Mouse (Mus musculus) C2C12 (cell line): ENCODE data around the gene Lmx1b. TPM values are rescaled to one million over a fixed set of nuclear protein-coding genes. Genes with fewer than 3 reads are reported as not detected.

Source experiments
- H3K27me3 ChIP-seq: one replicate; pipeline ENCODE4 v1.6.1; 2011; ENCODE audit not compliant: control insufficient read depth, insufficient read depth, insufficient read length
- H3K36me3 ChIP-seq: one replicate; pipeline ENCODE4 v1.6.1; 2011; ENCODE audit not compliant: control insufficient read depth, insufficient read depth
- H3K4me3 ChIP-seq: one replicate; pipeline ENCODE4 v1.5.1; 2011; ENCODE audit warnings: mild to moderate bottlenecking, control low read depth; ENCODE audit not compliant: poor library complexity, insufficient read depth, severe bottlenecking
- H3K79me2 ChIP-seq: one replicate; pipeline ENCODE4 v1.6.1; 2011; ENCODE audit not compliant: control insufficient read depth, insufficient read depth
- H3K79me3 ChIP-seq: one replicate; pipeline ENCODE4 v1.6.1; 2011; ENCODE audit warnings: low read depth, control low read depth
- H3ac ChIP-seq: one replicate; pipeline ENCODE3; 2011; ENCODE audit warnings: low read depth; ENCODE audit not compliant: control insufficient read depth, insufficient read length
- CEBPB ChIP-seq: IDR thresholded peaks from one replicate; pipeline ENCODE4 v1.6.1; 2011; ENCODE audit warnings: low read depth, mild to moderate bottlenecking, control low read depth, moderate library complexity
- CTCF ChIP-seq: IDR thresholded peaks from one replicate; pipeline ENCODE4 v1.5.1; 2011; ENCODE audit not compliant: control insufficient read depth, insufficient read depth, insufficient read length
- FOSL1 ChIP-seq: IDR thresholded peaks from one replicate; pipeline ENCODE4 v1.8.0; 2011; ENCODE audit warnings: mild to moderate bottlenecking, low read length; ENCODE audit not compliant: poor library complexity, insufficient read depth, severe bottlenecking
- MAX ChIP-seq: IDR thresholded peaks from one replicate; pipeline ENCODE4 v1.6.1; 2011; ENCODE audit warnings: mild to moderate bottlenecking, control low read depth
- MYOD1 ChIP-seq: IDR thresholded peaks from one replicate; pipeline ENCODE4 v1.6.1; 2011; ENCODE audit warnings: low read depth; ENCODE audit not compliant: control insufficient read depth, insufficient read length
- MYOG ChIP-seq: IDR thresholded peaks from one replicate; pipeline ENCODE4 v1.6.1; 2011; ENCODE audit not compliant: control insufficient read depth, insufficient read length; ENCODE audit errors: extremely low read depth
- USF1 ChIP-seq: IDR thresholded peaks from one replicate; pipeline ENCODE4 v1.6.1; 2011; ENCODE audit warnings: low read depth, mild to moderate bottlenecking, control low read depth, moderate library complexity
- polyA plus RNA-seq: library from polyadenylated mRNA; unstranded; fragments of >200 nt; fragmentation: generic; extraction: Trizol; gene quantifications from one replicate; pipeline ENCODE4 v1.2.1, GENCODE M21; 2012; ENCODE audit warnings: missing spikeins

Lmx1b gene
- polyA plus RNA-seq, 1 experiment: not detected

GRCm38 (mm10) chr2:33595085-33595423 is 45.3 kb downstream of the Lmx1b start:
- Histone ChIP-seq H3K27me3 (peaks cover 48% of the 10 kb centered on the region), H3K4me3 (no peak overlapping the region), H3ac (no peak overlapping the region), H3K79me3 (no peaks in the 10 kb centered on the region), H3K36me3 (no peaks in the 10 kb centered on the region), H3K79me2 (no peaks in the 10 kb centered on the region)
- no peak for TF ChIP-seq FOSL1
- TF ChIP-seq MYOD1: no peak
- TF ChIP-seq MYOG: no peak
- TF ChIP-seq CTCF: no peak
- TF ChIP-seq MAX: no peak
- TF ChIP-seq CEBPB: no peak

DNA sequence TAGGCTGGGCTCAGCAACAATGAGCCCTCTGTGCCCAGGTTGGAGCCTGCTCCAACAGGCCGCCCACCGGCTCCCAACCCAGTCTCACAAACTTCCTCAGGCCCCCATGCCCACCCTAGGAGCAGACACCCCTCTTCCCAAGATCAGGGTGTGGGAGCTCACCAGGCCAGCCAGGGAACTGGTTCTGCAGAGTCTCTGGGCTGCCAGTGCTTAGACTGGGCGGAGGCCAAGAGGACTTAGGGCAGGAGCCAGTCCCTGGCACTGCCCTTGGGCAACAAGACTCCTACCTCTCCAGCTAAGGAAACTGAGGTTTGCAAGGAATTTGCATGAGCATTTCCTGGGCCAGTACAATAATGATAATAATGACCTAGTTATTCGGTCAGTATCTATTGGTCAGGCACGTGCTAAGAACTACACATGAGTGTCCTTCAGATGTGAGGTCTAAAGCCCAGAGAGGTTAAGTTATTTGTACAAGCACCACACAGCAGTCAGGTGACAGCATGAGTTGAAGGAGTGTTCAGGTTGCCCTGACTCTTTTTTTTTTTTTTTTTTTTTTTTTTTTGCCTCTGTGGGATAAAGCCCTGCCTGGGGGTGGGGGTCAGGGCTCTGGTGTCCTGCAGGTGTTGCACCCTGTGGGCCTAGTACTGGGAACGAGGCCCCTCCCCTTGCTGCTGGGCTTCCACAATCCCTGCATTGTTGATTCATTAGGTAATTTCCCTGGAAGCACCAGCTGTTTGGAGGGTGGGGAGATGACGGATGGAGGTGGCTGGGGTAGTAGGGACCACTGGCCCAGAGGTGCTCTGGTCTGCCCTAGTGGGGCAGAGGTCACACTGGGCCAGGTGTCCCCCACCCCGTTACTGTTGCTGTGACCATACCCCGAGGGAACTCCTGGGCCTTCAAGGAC is 45.9 kb downstream of the Lmx1b start:
- Histone ChIP-seq H3K79me2 (no peaks in the 10 kb centered on the region), H3ac (no peak overlapping the region), H3K36me3 (no peaks in the 10 kb centered on the region), H3K4me3 (no peak overlapping the region), H3K79me3 (no peaks in the 10 kb centered on the region), H3K27me3 (peaks cover 45% of the 10 kb centered on the region)
- no peak for TF ChIP-seq FOSL1
- no peak for TF ChIP-seq MYOG
- TF ChIP-seq CEBPB: no peak
- TF ChIP-seq MYOD1: no peak
- TF ChIP-seq MAX: no peak
- TF ChIP-seq CTCF: no peak
- TF ChIP-seq USF1: no peak

DNA sequence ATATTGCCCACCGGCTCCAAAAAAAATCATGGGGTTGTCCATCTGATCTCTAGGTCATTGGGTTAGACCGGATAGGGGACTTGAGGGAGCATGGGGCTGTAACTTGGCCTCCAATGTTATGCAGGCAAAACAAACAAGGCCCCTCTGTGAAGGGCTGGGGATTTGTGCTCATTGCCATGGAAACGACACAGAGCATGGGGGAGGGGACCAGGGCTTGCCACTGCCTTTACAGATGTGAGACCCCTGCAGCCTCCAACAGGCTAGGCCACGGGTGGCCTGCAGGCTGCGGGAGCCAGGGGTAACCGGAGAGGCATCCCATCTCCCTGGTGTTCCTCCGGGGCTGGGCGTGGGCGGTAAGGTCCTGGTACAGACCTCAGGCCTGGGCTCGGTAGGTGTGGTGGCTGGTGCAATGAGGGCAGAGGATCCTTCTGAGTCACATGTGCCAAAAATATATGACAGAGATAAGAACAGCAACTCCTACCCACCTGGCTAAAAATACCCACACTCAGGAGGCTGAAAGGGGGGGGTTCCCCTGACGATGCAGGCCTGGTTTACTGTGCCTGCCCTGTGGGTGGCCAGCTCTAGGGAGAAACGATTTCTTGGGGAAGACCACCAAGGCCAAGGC is 47.3 kb downstream of the Lmx1b start:
- Histone ChIP-seq H3K79me3 (no peaks in the 10 kb centered on the region), H3K27me3 (peaks cover 34% of the 10 kb centered on the region), H3ac (no peak overlapping the region), H3K36me3 (no peaks in the 10 kb centered on the region), H3K79me2 (no peaks in the 10 kb centered on the region), H3K4me3 (no peak overlapping the region)
- TF ChIP-seq CEBPB: no peak
- TF ChIP-seq MYOD1: no peak
- no peak for TF ChIP-seq CTCF
- no peak for TF ChIP-seq FOSL1
- TF ChIP-seq USF1: no peak
- no peak for TF ChIP-seq MYOG
- TF ChIP-seq MAX: no peak

DNA sequence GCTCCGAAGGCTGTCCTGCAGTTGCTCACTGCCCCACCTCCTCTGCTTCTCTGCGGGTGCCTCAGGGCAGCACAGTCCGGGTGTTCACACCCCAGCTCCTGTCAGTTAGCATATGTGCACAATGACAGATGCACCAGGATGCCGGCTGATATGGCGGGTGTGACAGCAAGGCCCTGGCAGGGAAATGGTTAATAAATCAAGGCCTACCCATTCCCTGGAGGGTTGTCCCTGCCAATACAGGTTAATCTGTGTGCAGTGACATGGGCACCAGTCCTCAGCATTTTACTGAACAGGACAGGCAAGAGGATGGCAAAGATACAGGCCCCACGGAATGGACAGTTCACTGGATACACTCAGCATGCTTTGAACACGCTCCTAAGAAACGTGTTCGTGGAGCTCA is 51.0 kb downstream of the Lmx1b start:
- Histone ChIP-seq H3K27me3 (peaks cover 38% of the 10 kb centered on the region), H3K79me2 (no peaks in the 10 kb centered on the region), H3K79me3 (no peaks in the 10 kb centered on the region), H3K4me3 (no peak overlapping the region), H3K36me3 (no peaks in the 10 kb centered on the region), H3ac (no peak overlapping the region)
- TF ChIP-seq FOSL1 (no peak), MYOG (no peak), CTCF (no peak), CEBPB (no peak), MAX (no peak), MYOD1 (no peak), USF1 (no peak)

GRCm38 (mm10) chr2:33584937-33585910 is 55.1 kb downstream of the Lmx1b start:
- Histone ChIP-seq H3K27me3 (peaks cover 59% of the 10 kb centered on the region), H3K4me3 (no peak overlapping the region), H3K36me3 (no peaks in the 10 kb centered on the region), H3K79me3 (no peaks in the 10 kb centered on the region), H3ac (no peak overlapping the region), H3K79me2 (no peaks in the 10 kb centered on the region)
- no peak for TF ChIP-seq CEBPB
- no peak for TF ChIP-seq MAX
- no peak for TF ChIP-seq USF1
- TF ChIP-seq CTCF: no peak
- no peak for TF ChIP-seq MYOD1
- TF ChIP-seq MYOG: no peak
- no peak for TF ChIP-seq FOSL1
